Mouse (Mus musculus) liver, embryonic 14.5 days (tissue): Measurements from ENCODE around the gene Rac3. TPM values are rescaled to one million over a fixed set of nuclear protein-coding genes. Genes with fewer than 3 reads are reported as not detected.
"Not testable (repeated sequence)": the region's sequence is repeated elsewhere in the genome, so short reads cannot be mapped to it uniquely, and the experiment has no call there.

Source experiments
- ATAC-seq: fragments of 200-750 bp; cut with Nextera tagmentation; 2 replicates; pipeline ENCODE4 v1.8.0; 2017; ENCODE audit warnings: moderate number of reproducible peaks, mild to moderate bottlenecking, moderate library complexity; ENCODE audit not compliant: insufficient read depth
- DNase-seq, 3 experiments: peaks; one replicate each; pipeline ENCODE4 v3.0.0-alpha.2; 2012 to 2013; ENCODE audit warnings: low read depth in 3 of 3, low spot score in 3 of 3
- H3K27ac ChIP-seq: fragments of 300-500 bp; sonication (generic); 2 replicates; pipeline ENCODE4 v1.5.1; 2014; ENCODE audit warnings: moderate library complexity, mild to moderate bottlenecking, control low read depth, inconsistent platforms
- H3K27me3 ChIP-seq: fragments of 300-500 bp; sonication (generic); 2 replicates; pipeline ENCODE4 v1.6.1; 2014; ENCODE audit warnings: mild to moderate bottlenecking, low read length, moderate library complexity; ENCODE audit not compliant: control insufficient read depth, insufficient read depth
- H3K36me3 ChIP-seq: fragments of 300-500 bp; sonication (generic); replicated peaks from 2 replicates; pipeline ENCODE4 v1.6.1; 2014; ENCODE audit warnings: low read depth; ENCODE audit not compliant: control insufficient read depth, insufficient read depth
- H3K4me1 ChIP-seq, 2 experiments: fragments of 200-500 bp in 1 of 2; fragments of 300-500 bp in 1 of 2; sonication (generic) in 1 of 2; replicated peaks; 2 replicates each; pipeline ENCODE4 v1.6.1; 2012 to 2014; ENCODE audit warnings: antibody characterized with exemption in 1 of 2, inconsistent platforms in 1 of 2, low read length in 1 of 2; ENCODE audit not compliant: control insufficient read depth in 2 of 2, insufficient read depth in 2 of 2
- H3K4me2 ChIP-seq: fragments of 300-500 bp; sonication (generic); 2 replicates; pipeline ENCODE4 v1.6.1; 2014; ENCODE audit warnings: low read depth, mild to moderate bottlenecking, control low read depth, moderate library complexity
- H3K4me3 ChIP-seq, 2 experiments: fragments of 200-500 bp in 1 of 2; fragments of 300-500 bp in 1 of 2; sonication (generic) in 1 of 2; 2 replicates each; pipeline ENCODE4 v1.5.1; 2012 to 2014; ENCODE audit warnings: low read depth in 2 of 2, low read length in 2 of 2, mild to moderate bottlenecking in 2 of 2, control low read depth in 1 of 2, inconsistent platforms in 1 of 2, moderate library complexity in 1 of 2; ENCODE audit not compliant: insufficient read depth in 1 of 2
- H3K9ac ChIP-seq: fragments of 300-500 bp; sonication (generic); replicated peaks from 2 replicates; pipeline ENCODE4 v1.6.1; 2014; ENCODE audit warnings: mild to moderate bottlenecking, control low read depth, moderate library complexity
- H3K9me3 ChIP-seq: fragments of 300-500 bp; sonication (generic); 2 replicates; pipeline ENCODE4 v1.6.1; 2016; ENCODE audit warnings: low read length, mixed read lengths; ENCODE audit not compliant: control insufficient read depth
- CTCF ChIP-seq: IDR thresholded peaks from 2 replicates; pipeline ENCODE4 v1.5.1; 2016; ENCODE audit warnings: antibody characterized with exemption, low read depth, control low read depth
- EP300 ChIP-seq: IDR thresholded peaks from 2 replicates; pipeline ENCODE4 v1.6.1; 2016; ENCODE audit warnings: antibody characterized with exemption, low read depth
- WGBS: fragments of 180-500 bp; shearing (Covaris S2); extraction: QIAGEN DNeasy Blood & Tissue Kit; methylation state at CpG from one replicate; pipeline ENCODE4 v1.1.7; 2014; ENCODE audit not compliant: insufficient replicate concordance; 5-methylcytosine and 5-hydroxymethylcytosine counted together
- polyA plus RNA-seq, 2 experiments: library from polyadenylated mRNA; depleted of rRNA in 1 of 2; stranded (reverse) in 1 of 2; unstranded in 1 of 2; fragments of >200 nt; fragmentation: Nextera tagmentation in 1 of 2; extraction: Ambion mirVana in 1 of 2; gene quantifications; 2 replicates each; pipeline versions ENCODE4 v1.2.1 to v1.2.3; 2012 to 2014

Rac3 gene
- polyA plus RNA-seq (2012; rRNA removed) (1.3 and 1.7 TPM in 2 replicates), polyA plus RNA-seq (2014; fragmentation: Nextera tagmentation; extraction: Ambion mirVana) (0.13 TPM in 1 of 2 replicates, not detected in the other)

- ATAC-seq (peak; percentile 23; the same call in 1 of the 2 replicates), DNase-seq (no peak)
- Histone ChIP-seq H3K4me2 (peak within 1 kb of the TSS; percentile 66), H3K9ac (no peak within 1 kb of the TSS), H3K27ac (no peak within 1 kb of the TSS), H3K36me3 (no peaks in the 10 kb centered on the region; the same call in 1 of the 2 replicates), H3K9me3 (no peaks in the 10 kb centered on the region), H3K4me1 (peaks cover 0 to 4% of the 10 kb centered on the region in 2 experiments; a peak in 1 of 4 replicates), H3K27me3 (peaks cover 24% of the 10 kb centered on the region), H3K4me3 (peak within 1 kb of the TSS; percentile 29 to 50)
- TF ChIP-seq CTCF (no peak), EP300 (no peak)
- WGBS, result 2% methylated on average over 88 of the region's 90 CpGs
Observed at GRCm38 (mm10) chr11:120721124-120722066, at the start of gene Rac3. Gene Rac3, plus strand, starts transcription at chr11:120721470.

- peak; percentile 91 to 92 (median 92) for DNase-seq
- TF ChIP-seq CTCF (no peak), EP300 (peak; percentile 29; the same call in 1 of the 2 replicates)
- Histone ChIP-seq H3K4me2 (peak within 1 kb of the TSS; percentile 88), H3K4me1 (peaks cover 11 to 16% of the 10 kb centered on the region in 2 experiments), H3K9me3 (no peaks in the 10 kb centered on the region), H3K4me3 (peak within 1 kb of the TSS; percentile 64 to 84), H3K27ac (peak within 1 kb of the TSS; percentile 75), H3K27me3 (no peaks in the 10 kb centered on the region), H3K9ac (peak within 1 kb of the TSS; percentile 69), H3K36me3 (no peaks in the 10 kb centered on the region)
- under 1% methylated on average over 78 of the region's 83 CpGs for WGBS
- ATAC-seq, result peak; percentile 97
Observed at GRCm38 (mm10) chr11:120672687-120673593, 48.3 kb upstream of the Rac3 start, which contains the start of gene Aspscr1. Gene Aspscr1, plus strand, starts transcription at chr11:120672973.

GRCm38 (mm10) chr11:120673594-120674122 lies 47.6 kb upstream of the Rac3 start:
- H3K27me3 ChIP-seq, result no peaks in the 10 kb centered on the region
- H3K27ac ChIP-seq, result peak overlapping the region; percentile 75
- peak overlapping the region; percentile 69 for H3K9ac ChIP-seq
- no peaks in the 10 kb centered on the region for H3K9me3 ChIP-seq
- peaks cover 11 to 16% of the 10 kb centered on the region in 2 experiments for H3K4me1 ChIP-seq
- DNase-seq (no peak), ATAC-seq (peak; percentile 6; the same call in 1 of the 2 replicates)
- peak overlapping the region; percentile 88 for H3K4me2 ChIP-seq
- no peak for TF ChIP-seq EP300
- no peak for TF ChIP-seq CTCF
- peaks cover 5% of the 10 kb centered on the region for H3K36me3 ChIP-seq
- peak overlapping the region; percentile 64 to 84 for H3K4me3 ChIP-seq
- WGBS, result 26% methylated on average over 12 of the region's 12 CpGs

- not testable (repeated sequence) for H3K36me3 ChIP-seq, DNase-seq, H3K9ac ChIP-seq, H3K4me2 ChIP-seq, ATAC-seq, H3K9me3 ChIP-seq, H3K27ac ChIP-seq, H3K27me3 ChIP-seq, H3K4me3 ChIP-seq
- WGBS, result 54% methylated on average over 5 of the region's 5 CpGs
- H3K4me1 ChIP-seq, result peaks cover 11 to 16% of the 10 kb centered on the region in 2 experiments
Observed at GRCm38 (mm10) chr11:120675875-120676274, 45.4 kb upstream of the Rac3 start.
